Mouse (Mus musculus): ENCODE data around the gene Cmah.

Cmah gene

DNA sequence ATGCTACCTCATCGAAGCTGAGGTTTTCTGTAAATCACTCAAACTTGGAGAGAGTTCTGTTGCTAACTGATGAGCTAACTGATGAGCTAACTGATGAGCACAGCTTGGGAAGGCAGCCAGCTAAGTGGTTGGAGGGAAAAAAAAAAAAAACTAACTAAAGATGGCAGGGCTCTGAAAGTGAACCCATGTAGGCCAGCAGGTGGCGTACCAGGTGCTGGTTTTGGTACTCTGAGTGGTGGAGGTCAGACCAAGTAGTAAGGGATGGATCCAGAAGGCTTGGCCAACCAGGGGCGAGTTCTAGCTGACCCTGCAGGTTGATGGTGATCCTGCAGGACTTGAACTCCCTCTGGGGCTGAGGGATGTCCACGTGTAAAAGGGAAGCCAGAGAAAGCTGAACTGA lies 89.2 kb downstream of the Cmah start:
- in situ Hi-C loops (cut with MboI, MseI) = loop anchor here (5.0 kb wide), 1 partner anchor 186 kb away; no protein-coding TSS in a partner anchor

DNA sequence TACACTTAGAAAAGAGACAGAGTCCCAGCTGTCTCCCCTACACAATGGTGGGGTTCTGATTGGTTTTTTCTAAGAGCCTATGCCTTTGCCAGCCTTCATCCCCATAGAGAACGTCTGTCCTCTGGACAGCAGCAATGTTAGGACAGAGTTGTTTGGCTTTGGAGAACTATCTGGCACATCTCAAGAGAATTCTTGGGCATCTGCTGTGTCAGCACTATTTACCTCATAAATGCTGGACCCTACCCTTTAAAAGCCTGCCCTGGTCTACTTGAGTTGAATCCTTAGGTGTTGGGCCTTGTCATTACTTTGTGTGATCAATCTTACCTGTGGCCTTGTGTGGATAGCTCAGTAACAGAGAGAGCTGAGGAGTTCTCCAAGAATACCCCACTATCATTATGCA lies 90.8 kb downstream of the Cmah start:
- in situ Hi-C loops (cut with MboI, MseI) = loop anchor here (5.0 kb wide), 1 partner anchor 184 kb away; no protein-coding TSS in a partner anchor

DNA sequence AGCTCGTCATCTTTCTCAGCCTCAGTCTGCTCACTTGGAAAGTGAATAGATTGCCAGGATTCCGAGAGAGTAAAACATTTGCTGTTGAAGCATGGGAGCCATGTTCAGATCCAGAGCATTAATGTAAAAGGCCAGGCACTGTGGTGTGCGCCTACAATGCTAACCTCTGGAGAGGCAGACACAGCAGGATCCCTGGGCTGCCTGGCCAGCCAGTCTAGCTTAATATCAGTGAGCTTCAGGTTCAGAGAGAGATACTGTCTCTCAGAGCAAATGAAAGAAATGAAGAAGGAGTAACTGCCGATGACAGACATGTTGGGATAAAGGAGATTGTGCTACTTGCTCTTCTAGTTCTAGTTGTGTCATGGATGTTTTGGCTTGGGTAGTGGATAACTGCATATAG lies 91.6 kb downstream of the Cmah start:
- in situ Hi-C loops (cut with MboI, MseI) = loop anchor here (5.0 kb wide), 1 partner anchor 183 kb away; no protein-coding TSS in a partner anchor

DNA sequence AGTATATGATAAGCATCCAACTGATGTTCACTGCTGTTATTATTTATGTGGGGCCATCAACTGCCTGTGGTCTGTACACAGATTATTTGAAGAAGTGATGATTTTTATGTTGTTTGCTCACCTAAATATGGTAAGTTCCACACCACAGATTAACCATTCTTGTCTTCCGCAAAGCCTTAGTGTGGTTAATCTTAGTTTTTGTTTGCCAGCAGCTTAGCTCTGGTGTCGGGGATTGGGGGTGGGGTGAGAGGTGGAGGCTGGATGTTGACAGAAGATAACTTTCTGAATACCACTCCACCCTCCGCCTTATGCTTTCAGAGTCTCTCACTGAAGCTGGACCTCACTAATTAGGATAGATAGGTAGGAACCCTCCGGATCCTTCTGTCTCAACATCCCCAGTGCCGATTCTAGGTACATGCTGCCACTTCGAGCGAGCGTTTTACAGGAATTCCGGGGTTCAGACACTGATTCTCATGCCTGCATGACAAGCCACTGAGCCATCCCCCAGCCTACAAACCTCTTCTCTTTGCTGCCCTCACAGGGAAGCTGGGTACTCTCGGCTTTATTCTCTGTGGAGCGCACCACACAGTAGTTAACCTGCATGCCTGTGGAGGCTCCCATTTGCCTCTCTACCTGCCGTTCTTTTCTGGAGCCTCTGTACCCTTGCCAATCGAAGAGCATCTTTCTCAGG lies 92.5 kb downstream of the Cmah start:
- in situ Hi-C loops (cut with MboI, MseI) = loop anchor here (5.0 kb wide), 1 partner anchor 183 kb away; no protein-coding TSS in a partner anchor

DNA sequence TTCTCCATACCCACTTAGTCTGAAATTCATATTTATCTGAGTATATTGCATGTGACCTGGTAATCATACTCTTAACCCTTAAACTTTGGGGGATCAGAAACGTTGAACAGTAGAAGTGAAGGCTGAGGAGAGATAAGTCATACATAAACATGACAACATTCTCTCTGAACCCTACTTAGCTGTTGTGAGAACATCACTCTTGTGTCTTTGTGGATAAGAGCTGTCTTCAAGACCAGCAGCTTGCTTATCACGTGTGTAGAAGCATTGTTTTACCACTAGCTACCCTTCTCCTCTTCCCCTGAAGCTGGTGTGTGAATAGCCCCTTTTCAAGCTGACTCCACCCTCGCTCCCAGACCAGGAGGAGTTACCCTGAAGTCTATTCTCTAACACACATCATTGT lies 94.8 kb downstream of the Cmah start:
- in situ Hi-C loops (cut with MboI, MseI) = no loop called here

DNA sequence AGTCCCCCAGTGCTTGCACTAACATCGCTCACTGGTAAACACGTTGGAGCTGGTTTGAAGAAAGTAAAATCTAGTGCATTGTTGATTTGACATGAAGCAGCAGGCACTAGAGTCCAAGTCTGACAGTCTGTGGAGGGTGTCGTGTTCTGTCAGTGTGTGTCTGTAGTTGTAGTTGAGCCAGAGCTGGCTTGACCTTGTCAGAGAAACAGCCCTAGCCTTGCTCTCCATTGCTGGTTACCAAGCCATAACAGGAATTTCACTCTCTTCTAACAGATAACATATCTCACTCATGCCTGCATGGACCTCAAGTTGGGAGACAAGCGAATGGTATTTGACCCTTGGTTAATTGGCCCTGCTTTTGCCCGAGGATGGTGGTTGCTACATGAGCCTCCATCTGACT lies 103.0 kb downstream of the Cmah start:
- in situ Hi-C loops (cut with MboI, MseI) = no loop called here

DNA sequence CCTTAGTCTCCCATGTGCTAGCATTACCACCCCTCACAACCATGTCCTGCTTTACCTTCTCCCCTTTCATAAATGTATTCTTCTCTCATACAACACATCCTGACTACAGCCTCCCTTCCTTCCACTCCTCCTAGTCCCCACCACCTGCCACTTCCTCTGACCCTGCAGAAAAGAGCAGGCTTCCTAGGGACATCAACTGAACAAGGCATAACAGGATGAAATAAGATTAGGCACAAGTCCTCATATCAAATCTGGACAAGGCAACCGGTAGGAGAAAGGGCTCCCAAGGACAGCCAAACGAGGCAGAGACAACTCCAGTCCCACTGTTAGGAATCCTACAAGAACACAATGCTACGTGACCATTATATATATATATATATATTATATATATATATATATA lies 104.4 kb downstream of the Cmah start:
- in situ Hi-C loops (cut with MboI, MseI) = no loop called here

DNA sequence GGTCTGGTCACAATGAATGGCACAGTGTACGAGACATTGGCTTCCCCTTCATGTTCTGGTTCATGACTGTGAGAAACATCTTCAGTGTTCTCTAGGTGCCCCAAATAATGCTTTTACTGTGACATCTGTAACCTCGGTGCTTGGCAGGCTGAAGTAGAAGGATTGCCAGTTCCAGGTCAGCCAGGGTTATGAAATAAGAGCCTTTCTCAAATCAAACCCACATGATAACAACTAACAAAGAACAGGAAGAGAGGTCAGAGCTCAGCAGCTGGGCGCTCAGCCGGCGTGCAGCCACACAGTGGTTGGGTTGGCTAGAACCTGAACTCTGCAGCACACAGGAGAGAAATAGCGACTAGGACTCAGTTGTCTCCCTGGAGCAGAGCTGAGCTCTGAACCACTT lies 115.1 kb downstream of the Cmah start:
- in situ Hi-C loops (cut with MboI, MseI) = no loop called here

DNA sequence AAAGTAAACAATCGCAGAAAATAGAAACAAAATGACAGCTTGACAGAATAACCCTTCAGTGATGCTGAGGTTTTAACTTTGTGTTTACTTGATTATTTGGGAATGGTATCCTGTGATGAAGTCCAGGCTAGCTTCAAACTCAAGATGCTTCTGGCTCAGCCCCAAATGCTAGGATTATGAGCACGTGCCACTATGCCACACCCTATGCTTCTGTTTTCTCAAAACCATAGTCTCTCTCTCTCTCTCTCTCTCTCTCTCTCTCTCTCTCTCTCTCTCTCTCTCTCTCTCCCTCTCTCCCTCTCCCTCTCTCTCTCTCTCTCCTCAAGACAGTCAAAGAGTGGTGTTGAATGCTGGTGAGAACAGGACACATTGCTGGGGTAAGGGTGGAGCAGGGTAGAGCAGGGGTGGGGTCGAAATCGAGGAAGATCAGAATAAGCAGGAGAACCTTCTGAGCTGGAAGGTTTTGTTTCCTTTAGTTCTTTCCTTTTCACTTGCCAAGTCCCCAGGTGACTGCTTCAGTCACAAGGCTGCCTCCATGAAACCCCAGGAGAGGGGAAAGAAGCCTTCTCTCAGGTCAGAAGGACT lies 116.7 kb downstream of the Cmah start:
- in situ Hi-C loops (cut with MboI, MseI) = no loop called here

DNA sequence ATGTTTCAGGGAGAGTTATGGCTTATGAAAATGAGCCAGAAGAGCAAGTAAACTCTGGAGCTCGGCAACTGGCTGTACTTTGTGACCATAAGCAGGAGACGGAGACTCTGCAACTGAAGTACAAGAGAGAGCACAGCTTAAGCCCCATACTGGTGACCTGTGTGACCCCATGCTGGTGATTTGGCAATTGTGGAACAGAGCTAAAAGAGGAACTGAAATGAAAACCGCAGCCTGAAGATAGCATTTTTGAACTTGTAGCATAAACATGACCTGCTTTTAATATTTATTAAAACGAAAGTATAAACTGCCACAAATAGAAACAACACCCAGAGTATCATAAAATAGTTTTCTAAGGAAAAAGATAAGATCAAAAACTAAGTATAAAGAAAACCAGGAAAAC lies 117.5 kb downstream of the Cmah start:
- in situ Hi-C loops (cut with MboI, MseI) = no loop called here

DNA sequence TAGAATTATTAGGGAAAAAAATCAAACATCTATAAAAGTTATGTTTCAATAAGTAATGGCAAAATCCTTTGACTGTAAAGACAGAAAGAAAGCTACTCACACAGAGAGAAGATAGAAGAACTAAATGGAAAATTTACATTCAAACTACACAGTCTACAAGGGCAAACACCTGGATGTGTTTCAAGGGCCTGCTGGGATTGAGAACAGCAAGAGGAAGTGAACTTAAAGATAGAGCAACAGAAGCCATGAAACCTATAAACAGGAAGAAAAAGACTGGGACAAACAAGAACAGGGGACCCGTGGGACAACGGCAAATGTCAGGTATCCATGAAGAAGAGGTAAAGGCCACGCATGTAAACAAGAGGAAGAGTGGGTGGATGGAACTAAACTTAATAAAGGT lies 118.0 kb downstream of the Cmah start:
- in situ Hi-C loops (cut with MboI, MseI) = no loop called here

DNA sequence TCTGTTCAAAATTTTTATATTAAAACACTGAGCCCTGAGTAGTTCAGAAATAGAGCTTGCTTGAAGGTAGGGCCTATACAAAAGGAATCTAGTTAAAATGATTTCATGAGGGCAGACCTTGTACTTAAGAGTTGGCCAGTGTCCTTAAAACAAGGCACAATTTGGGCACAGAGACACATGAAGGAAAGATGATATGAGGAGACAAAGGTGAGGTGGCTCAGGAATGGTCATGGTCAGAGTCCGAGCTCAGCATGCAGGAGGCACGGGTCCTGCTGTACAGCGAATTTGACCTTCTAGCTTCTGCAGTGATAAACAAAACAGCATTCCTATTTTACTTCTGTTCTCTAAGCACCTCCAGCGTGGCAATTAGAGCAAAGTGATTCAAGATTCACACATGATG lies 118.9 kb downstream of the Cmah start:
- in situ Hi-C loops (cut with MboI, MseI) = no loop called here

DNA sequence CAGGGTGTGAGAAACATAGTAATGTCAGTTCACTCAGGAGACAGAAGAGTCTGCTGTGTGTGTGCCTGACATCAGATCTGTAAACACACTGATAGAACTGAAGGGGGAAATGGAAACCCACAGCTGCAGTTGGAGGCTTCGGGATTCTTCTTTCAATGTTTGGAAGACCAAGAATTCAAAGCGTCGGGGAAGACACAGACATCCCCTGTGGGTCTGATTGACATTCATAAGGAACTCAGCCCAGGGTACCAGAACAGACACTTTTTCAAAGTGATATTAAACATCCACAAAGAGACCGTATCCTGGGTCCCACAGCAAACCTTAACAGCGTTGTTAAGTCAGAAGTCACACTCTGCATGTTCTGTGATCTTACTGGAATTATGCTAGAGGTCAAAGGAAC lies 119.8 kb downstream of the Cmah start:
- in situ Hi-C loops (cut with MboI, MseI) = no loop called here

DNA sequence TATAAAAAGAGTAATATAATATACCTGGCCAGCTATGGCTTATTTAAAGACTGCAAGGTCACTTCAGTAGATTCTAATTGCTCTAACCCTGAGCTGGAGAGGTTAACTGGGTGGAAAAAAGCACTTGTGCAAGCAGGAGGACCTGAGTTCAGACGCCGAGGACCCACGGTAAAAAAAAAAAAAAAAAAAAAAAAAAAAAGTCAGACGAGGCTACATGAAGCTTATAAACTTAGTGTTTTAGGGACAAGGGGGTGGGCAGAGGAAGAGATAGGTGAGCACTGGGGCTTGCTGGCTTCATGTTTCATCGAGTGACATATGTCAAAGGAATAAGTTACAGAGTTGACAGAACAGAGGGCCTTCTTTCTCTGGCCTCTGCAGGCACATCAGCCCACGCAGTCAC lies 121.4 kb downstream of the Cmah start:
- in situ Hi-C loops (cut with MboI, MseI) = no loop called here

DNA sequence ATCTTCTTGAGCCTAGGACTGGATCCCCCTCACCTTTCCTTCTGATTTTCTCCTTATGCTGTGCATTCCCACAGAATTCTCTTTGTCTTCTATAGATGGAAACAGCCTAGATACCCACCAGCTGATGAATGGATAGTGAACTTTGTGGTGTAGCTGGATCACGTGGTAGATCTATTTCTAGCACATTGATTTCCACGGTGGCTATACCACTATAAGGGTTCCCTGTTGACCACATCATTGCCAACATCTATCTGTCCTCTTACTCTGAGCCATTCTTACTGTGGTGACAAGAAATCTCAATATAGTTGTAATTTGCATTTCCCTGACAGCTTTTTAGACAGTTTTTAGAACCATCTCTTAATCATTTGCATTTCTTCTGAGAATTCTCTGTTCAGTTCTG lies 124.3 kb downstream of the Cmah start:
- in situ Hi-C loops (cut with MboI, MseI) = no loop called here

DNA sequence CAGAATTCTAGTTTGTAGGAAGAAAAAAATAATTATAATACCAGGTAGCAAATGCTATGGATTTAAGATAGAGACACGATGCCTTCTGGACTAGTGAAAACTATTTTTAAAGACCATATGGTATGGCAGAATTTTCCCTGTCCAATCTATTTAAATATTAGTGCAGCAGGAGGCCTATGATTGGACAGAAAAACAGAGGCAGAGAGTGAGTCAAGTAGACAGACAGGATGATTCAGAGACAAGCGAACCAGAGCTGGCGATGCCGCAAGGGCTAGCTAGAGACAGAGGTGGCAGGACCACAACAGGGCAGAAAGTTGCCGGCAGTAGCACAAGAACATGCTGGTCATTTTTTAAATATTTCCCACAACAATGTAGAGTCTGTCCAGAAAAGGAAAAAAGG lies 126.5 kb downstream of the Cmah start:
- in situ Hi-C loops (cut with MboI, MseI) = no loop called here

DNA sequence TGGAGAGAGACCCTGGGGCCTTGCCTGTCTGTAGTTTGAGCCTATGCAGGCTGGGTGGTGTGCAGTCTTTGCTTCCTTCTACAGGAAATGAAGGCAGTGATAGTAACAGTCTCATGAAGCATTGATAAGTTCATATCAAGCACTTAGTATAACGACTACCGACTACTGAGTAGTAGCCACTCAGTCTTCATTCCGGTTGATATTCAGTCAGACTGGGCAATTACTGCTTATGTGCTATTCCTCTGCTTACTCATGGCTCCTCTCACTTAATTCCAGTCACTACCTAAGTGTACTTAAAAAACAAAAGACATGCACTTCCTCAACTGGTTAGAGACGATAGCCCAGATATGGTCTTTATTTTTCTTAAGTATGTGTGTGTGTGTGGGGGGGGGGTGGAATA lies 129.2 kb downstream of the Cmah start:
- in situ Hi-C loops (cut with MboI, MseI) = no loop called here

DNA sequence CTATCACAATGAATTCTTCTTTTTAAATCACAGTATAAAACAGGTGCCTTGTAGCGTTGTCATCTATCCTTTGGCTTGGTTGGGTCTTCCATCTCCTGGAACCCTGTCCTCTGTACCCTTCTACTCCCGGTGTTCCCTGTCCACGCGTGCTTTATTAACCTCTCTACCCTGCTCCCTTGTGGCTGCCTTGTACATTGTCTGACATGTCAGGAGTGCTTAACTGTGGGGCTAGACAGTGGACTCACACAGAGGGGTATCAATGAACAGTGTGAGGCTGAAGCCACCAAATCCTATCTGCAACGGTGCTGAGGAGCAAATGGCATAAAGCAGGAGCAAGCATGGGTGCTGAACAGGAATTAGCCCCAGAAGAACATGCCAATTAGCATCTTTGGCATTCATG lies 133.3 kb downstream of the Cmah start:
- in situ Hi-C loops (cut with MboI, MseI) = no loop called here

DNA sequence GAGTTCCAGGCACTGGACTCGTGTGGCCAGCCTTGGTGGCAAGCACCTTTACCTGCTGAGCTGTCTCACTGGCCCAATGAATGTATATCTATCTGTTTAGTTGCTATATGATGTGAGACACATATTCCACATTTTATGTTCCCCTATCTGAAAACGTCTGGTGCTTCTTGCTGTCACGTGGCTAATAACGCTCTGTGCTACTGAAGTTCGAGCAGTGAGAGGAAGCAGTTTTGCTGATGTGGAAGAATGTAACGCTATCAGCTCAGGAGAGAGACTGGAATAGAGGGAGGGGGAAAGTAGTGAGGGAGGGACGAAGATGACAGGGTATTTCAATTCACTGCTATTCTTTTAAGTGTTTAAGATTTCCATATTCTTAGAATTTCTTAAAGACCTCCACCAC lies 136.6 kb downstream of the Cmah start:
- in situ Hi-C loops (cut with MboI, MseI) = no loop called here

DNA sequence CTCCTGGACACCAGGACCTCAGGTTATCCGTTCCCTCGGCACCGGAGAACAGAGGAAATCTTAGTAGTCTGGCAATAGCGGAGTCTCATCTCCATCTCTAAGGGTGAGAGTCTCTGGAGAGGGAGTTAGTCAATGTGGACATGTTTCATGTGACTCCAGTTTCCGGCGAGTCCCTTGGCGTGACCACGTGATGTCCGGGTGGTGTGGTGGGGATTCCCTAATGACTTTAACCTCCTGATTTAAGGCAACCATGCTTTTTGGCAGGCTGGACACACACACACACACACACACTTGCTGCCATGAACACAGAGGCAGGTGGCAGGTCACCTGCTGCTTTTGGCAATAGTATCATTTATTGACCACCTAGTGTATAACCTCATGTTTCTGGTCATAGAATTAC lies 138.8 kb downstream of the Cmah start:
- in situ Hi-C loops (cut with MboI, MseI) = no loop called here

DNA sequence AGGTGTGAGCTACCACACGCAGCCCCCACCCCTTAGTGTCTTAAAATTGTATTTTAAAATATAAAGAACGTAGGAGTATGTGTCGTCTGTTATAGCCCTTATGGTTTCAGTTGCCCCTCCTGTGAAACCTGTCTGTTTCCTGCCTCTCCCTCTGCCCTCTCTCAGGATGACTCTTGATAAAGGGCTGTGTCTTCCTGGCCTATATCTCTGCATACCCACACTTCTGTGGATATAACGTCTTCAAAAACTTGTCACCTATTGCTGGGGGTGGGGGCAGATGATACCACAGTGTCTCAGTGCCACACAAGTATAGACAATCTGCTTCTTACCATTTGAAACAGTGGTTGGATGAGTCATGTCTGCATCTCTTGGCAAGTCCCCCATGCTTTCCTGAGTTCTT lies 140.6 kb downstream of the Cmah start:
- in situ Hi-C loops (cut with MboI, MseI) = no loop called here

DNA sequence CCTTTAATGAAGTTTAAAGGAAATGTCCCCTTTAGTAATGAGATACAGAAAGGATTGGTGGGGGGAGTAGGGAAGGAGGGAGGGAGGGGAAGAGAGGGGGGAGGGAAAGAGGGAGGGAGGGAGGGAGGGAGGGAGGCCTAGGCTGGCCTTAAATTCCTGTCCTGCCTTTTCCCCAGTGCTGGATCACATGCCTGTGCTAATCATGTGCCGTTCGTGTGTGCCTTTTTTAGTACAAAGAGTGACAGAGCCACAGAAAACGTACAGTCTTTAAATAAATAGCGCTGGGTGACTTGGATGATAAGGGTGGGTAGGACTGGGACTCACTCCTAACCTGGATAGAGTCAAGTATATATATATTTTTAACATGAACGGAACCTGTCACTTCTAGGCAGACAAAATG lies 150.4 kb downstream of the Cmah start:
- in situ Hi-C loops (cut with MboI, MseI) = no loop called here

DNA sequence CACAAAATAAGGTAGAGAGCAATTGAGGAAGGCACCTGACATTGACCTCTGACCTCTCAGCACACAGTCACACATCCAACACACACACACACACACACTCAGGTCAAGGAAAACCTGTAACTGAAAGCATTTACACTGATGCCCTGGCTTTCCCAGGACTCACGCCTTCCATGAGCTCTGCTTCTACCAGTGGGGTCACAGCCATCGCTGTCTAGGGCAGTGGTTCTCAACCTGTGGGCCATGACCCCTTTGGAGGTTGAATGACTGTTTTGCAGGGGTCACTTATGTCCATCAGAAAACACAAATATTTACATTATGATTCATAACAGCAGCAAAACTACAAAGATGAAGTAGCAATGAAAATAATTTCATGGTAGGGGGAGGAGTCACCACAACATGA lies 152.3 kb downstream of the Cmah start:
- in situ Hi-C loops (cut with MboI, MseI) = no loop called here

DNA sequence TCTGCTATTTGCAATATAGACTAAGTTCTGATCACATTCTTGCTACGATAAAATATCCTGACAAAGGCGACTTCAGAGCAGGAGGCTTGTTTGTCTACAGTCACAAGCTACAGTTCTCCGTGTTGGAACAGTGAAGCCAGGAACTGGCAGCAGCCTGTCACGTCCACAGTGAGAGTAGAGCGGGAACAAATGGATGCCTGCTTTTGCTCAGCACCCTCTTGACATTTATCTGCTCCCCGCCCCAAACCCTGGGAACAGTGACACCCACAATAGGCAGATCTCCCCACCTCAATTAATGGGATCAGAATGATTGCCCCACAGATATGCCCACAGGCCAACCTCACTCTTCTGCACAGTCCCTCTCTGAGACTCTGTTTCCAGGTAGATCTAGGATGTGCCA lies 153.6 kb downstream of the Cmah start:
- in situ Hi-C loops (cut with MboI, MseI) = no loop called here

All from T-helper 1 cell (primary cell).